Mouse (Mus musculus) hindbrain, embryonic 15.5 days (tissue): ENCODE measurements around the gene Lancl1. TPM values are rescaled to one million over a fixed set of nuclear protein-coding genes. Genes with fewer than 3 reads are reported as not detected.
A peak's percentile ranks its signal among the peaks of the same experiment; 100 is the strongest.

Experiments used
- ATAC-seq: fragments of 200-750 bp; cut with Nextera tagmentation; 2 replicates; pipeline ENCODE4 v1.8.0; 2017; ENCODE audit warnings: low read depth, moderate number of reproducible peaks, moderate TSS enrichment; ENCODE audit not compliant: low FRiP score
- H3K27ac ChIP-seq: fragments of 300-500 bp; sonication (generic); replicated peaks from 2 replicates; pipeline ENCODE4 v1.5.1; 2015; ENCODE audit warnings: mild to moderate bottlenecking, inconsistent platforms
- H3K27me3 ChIP-seq: fragments of 300-500 bp; sonication (generic); 2 replicates; pipeline ENCODE4 v1.6.1; 2015; ENCODE audit warnings: control low read depth, inconsistent platforms
- H3K36me3 ChIP-seq: fragments of 300-500 bp; sonication (generic); 2 replicates; pipeline ENCODE4 v1.6.1; 2015; ENCODE audit warnings: control low read depth, inconsistent platforms
- H3K4me1 ChIP-seq: fragments of 300-500 bp; sonication (generic); replicated peaks from 2 replicates; pipeline ENCODE4 v1.6.1; 2015; ENCODE audit warnings: control low read depth, inconsistent platforms
- H3K4me2 ChIP-seq: fragments of 300-500 bp; sonication (generic); 2 replicates; pipeline ENCODE4 v1.6.1; 2015; ENCODE audit warnings: moderate library complexity, mild to moderate bottlenecking, inconsistent platforms
- H3K4me3 ChIP-seq: fragments of 300-500 bp; sonication (generic); 2 replicates; pipeline ENCODE4 v1.5.1; 2015; ENCODE audit warnings: mild to moderate bottlenecking, inconsistent platforms
- H3K9ac ChIP-seq: fragments of 300-500 bp; sonication (generic); 2 replicates; pipeline ENCODE4 v1.6.1; 2015; ENCODE audit warnings: inconsistent platforms
- H3K9me3 ChIP-seq: fragments of 300-500 bp; sonication (generic); 2 replicates; pipeline ENCODE4 v1.6.1; 2016; ENCODE audit warnings: control low read depth, inconsistent platforms
- WGBS: fragments of 180-500 bp; shearing (Covaris S2); methylation state at CpG from one replicate; pipeline ENCODE4 v1.1.7; 2015; 5-methylcytosine and 5-hydroxymethylcytosine counted together
- polyA plus RNA-seq: library from polyadenylated mRNA; unstranded; fragments of >200 nt; fragmentation: Nextera tagmentation; extraction: Ambion mirVana; gene quantifications from 2 replicates; pipeline ENCODE4 v1.2.1, GENCODE M21; 2015

Lancl1 gene
- polyA plus RNA-seq = 172 and 186 TPM in 2 replicates

GRCm38 (mm10) chr1:67038246-67038987 is at the start of gene Lancl1:
Gene Lancl1, minus strand, starts transcription at chr1:67038872.
- Histone ChIP-seq H3K9ac (peak within 1 kb of the TSS; percentile 92), H3K4me2 (peak within 1 kb of the TSS; percentile 64), H3K4me3 (peak within 1 kb of the TSS; percentile 88), H3K36me3 (peaks cover 24% of the 10 kb centered on the region), H3K27me3 (no peaks in the 10 kb centered on the region), H3K4me1 (peaks cover 20% of the 10 kb centered on the region), H3K9me3 (no peaks in the 10 kb centered on the region), H3K27ac (peak within 1 kb of the TSS; percentile 75)
- under 1% methylated on average over 43 of the region's 47 CpGs for WGBS
- ATAC-seq = peak; percentile 98

GRCm38 (mm10) chr1:67079146-67079545 is 40.5 kb upstream of the Lancl1 start:
- Histone ChIP-seq H3K27me3 (no peaks in the 10 kb centered on the region), H3K9me3 (no peaks in the 10 kb centered on the region), H3K36me3 (no peaks in the 10 kb centered on the region), H3K4me3 (no peak overlapping the region), H3K4me1 (no peaks in the 10 kb centered on the region), H3K9ac (no peak overlapping the region), H3K27ac (no peak overlapping the region), H3K4me2 (no peak overlapping the region)
- WGBS = 93% methylated on average over 7 of the region's 7 CpGs
- ATAC-seq = no peak

DNA sequence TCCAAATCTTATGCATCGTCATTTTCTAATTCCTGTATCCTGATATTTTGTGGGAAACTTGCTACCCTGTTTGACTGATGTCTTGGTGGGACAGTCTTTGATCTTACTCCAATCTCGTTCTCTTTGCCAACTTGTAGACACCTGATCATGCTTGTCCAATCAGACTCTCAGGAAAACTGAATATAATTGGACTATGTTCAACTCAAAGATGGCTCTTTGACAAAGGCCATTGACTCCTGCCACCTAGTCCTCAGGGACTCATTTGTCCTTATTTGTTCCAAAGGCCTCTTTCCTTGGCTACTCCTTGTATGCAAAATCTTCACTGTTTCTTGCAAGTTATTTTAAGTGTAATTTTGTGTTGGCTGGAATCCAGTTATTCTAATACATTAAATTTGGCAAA is 40.0 kb upstream of the Lancl1 start:
- H3K36me3 ChIP-seq = no peaks in the 10 kb centered on the region
- H3K27me3 ChIP-seq = no peaks in the 10 kb centered on the region
- H3K9me3 ChIP-seq = no peaks in the 10 kb centered on the region
- H3K4me1 ChIP-seq = no peaks in the 10 kb centered on the region
- no peak overlapping the region for H3K9ac ChIP-seq
- WGBS = 83% methylated on average over 2 of the region's 2 CpGs
- no peak overlapping the region for H3K4me3 ChIP-seq
- no peak overlapping the region for H3K4me2 ChIP-seq
- no peak overlapping the region for H3K27ac ChIP-seq
- no peak for ATAC-seq

DNA sequence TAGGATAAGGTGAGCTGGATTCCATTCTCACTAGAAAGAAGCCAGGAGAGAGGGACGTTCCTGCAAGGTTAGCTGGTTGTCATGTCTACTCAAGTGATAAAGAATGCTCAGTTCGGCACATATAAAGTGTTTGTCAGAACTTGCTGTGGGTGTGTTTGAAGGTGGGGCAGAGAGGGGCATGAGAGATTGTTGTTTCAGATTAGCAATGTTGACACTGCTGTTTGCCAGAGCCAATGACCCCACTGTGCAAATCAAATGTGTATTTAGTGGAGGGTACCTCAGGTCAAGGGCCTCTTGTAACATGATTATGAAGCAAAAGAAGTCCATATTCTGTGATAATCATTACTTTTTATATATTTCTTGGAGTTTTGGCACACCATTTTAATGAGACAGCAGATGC is 39.1 kb upstream of the Lancl1 start:
- no peak overlapping the region for H3K9ac ChIP-seq
- H3K27me3 ChIP-seq = no peaks in the 10 kb centered on the region
- 79% methylated on average over 2 of the region's 2 CpGs for WGBS
- no peaks in the 10 kb centered on the region for H3K36me3 ChIP-seq
- H3K4me3 ChIP-seq = no peak overlapping the region
- H3K4me2 ChIP-seq = no peak overlapping the region
- no peak overlapping the region for H3K27ac ChIP-seq
- ATAC-seq = no peak
- H3K4me1 ChIP-seq = no peaks in the 10 kb centered on the region
- H3K9me3 ChIP-seq = no peaks in the 10 kb centered on the region

- no peak for ATAC-seq
- Histone ChIP-seq H3K4me1 (no peaks in the 10 kb centered on the region), H3K27me3 (no peaks in the 10 kb centered on the region), H3K27ac (no peak overlapping the region), H3K9ac (no peak overlapping the region), H3K36me3 (no peaks in the 10 kb centered on the region), H3K4me2 (no peak overlapping the region), H3K9me3 (no peaks in the 10 kb centered on the region), H3K4me3 (no peak overlapping the region)
- 58% methylated on average over 1 of the region's 1 CpGs for WGBS
Observed at GRCm38 (mm10) chr1:67067561-67067960, 28.9 kb upstream of the Lancl1 start.

GRCm38 (mm10) chr1:67065347-67066270 is 26.9 kb upstream of the Lancl1 start:
- Histone ChIP-seq H3K4me2 (no peak overlapping the region), H3K4me1 (no peaks in the 10 kb centered on the region), H3K36me3 (no peaks in the 10 kb centered on the region), H3K9me3 (no peaks in the 10 kb centered on the region), H3K27ac (no peak overlapping the region), H3K9ac (no peak overlapping the region), H3K4me3 (no peak overlapping the region), H3K27me3 (no peaks in the 10 kb centered on the region)
- 70% methylated on average over 9 of the region's 9 CpGs for WGBS
- ATAC-seq = no peak

DNA sequence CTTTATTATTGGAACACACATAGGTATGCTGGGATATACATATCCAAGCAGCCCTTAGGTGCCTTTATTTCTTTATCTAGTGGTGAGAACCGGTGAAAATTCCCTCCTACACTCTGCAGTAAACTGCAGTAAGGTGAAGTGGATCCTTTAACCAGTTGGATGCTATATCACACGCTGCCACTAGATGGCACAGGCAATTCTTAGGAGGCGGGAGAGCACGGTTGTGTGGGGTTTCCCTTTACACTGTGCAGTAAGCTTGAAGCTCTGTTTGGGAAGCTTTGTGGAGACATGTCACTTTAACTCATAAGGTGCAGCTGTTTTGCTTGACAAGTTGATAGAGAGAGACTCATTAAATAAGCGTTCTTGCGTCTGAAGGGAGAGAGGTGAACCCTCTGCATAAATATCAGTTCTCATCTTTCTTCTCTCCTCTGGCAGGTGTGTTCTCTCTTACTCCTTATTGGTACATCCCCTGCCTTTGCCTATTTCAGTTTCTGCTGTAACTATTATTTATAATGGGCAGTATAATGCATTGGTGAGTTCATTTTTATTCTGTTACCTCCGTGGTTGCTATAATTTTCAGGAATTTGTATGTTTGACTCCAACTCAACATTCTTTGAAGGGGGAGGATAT is 22.9 kb upstream of the Lancl1 start:
- Histone ChIP-seq H3K4me1 (no peaks in the 10 kb centered on the region), H3K4me3 (no peak overlapping the region), H3K4me2 (peak overlapping the region; percentile 5; the same call in 1 of the 2 replicates), H3K9me3 (no peaks in the 10 kb centered on the region), H3K27me3 (no peaks in the 10 kb centered on the region), H3K36me3 (no peaks in the 10 kb centered on the region), H3K9ac (no peak overlapping the region), H3K27ac (no peak overlapping the region)
- ATAC-seq = peak; percentile 94
- 9% methylated on average over 7 of the region's 7 CpGs for WGBS

DNA sequence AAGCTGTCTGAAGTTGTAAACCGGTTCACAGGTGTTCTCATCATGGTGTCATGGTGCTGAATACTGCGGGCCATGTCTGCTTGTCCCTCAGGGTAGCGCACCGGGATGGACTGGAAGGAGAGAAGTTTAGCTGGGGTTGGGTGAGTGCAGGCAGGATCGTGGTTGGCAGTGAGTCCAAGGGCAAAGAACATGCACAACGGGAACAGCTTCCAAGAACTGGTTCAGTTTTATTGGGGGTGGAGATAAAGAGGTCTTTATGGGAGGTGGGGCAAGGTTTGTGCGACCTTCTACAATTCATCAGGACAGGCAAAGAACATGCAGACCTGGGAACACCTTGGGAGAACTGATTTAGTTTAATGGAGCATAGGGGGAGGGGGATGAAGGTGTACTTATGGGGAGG is 17.1 kb upstream of the Lancl1 start:
- Histone ChIP-seq H3K4me2 (no peak overlapping the region), H3K27ac (no peak overlapping the region), H3K4me1 (no peaks in the 10 kb centered on the region), H3K9me3 (no peaks in the 10 kb centered on the region), H3K9ac (no peak overlapping the region), H3K36me3 (no peaks in the 10 kb centered on the region), H3K4me3 (no peak overlapping the region), H3K27me3 (no peaks in the 10 kb centered on the region)
- ATAC-seq = no peak
- 86% methylated on average over 7 of the region's 7 CpGs for WGBS

DNA sequence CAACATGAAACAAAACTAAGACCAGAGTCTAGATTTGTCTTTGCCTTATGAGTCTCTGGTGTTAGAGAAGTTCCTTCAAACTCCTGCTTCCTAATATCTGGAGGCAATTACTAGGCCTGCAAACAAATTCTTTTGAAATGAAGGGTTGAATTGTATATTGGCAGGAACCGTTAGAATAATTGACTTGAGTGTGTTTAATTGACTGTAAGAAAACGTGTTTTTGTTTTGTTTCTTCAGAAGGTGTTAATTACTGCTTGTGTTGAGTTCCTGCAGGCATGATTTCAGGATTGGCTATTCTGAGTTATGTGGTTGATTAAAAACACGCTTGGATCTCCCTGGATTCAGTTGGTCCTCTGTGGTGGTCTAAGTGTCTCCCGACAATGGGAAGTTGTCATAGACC is 14.0 kb upstream of the Lancl1 start:
- Histone ChIP-seq H3K4me3 (no peak overlapping the region), H3K9me3 (no peaks in the 10 kb centered on the region), H3K27me3 (no peaks in the 10 kb centered on the region), H3K36me3 (no peaks in the 10 kb centered on the region), H3K4me1 (no peaks in the 10 kb centered on the region), H3K9ac (no peak overlapping the region), H3K27ac (no peak overlapping the region), H3K4me2 (no peak overlapping the region)
- WGBS = 72% methylated on average over 4 of the region's 4 CpGs
- no peak for ATAC-seq

- no peaks in the 10 kb centered on the region for H3K27me3 ChIP-seq
- no peak overlapping the region for H3K4me2 ChIP-seq
- H3K9ac ChIP-seq = no peak overlapping the region
- H3K9me3 ChIP-seq = no peaks in the 10 kb centered on the region
- ATAC-seq = no peak
- WGBS = 51% methylated on average over 1 of the region's 1 CpGs
- no peaks in the 10 kb centered on the region for H3K4me1 ChIP-seq
- peak overlapping the region; percentile 12; the same call in 1 of the 2 replicates for H3K27ac ChIP-seq
- no peak overlapping the region for H3K4me3 ChIP-seq
- no peaks in the 10 kb centered on the region for H3K36me3 ChIP-seq
Observed at GRCm38 (mm10) chr1:67049600-67049999, 10.9 kb upstream of the Lancl1 start.

GRCm38 (mm10) chr1:67048696-67049095 is 10.0 kb upstream of the Lancl1 start:
- no peak for ATAC-seq
- no peak overlapping the region for H3K27ac ChIP-seq

GRCm38 (mm10) chr1:67045100-67045499 is 6.4 kb upstream of the Lancl1 start:
- H3K4me1 ChIP-seq = no peaks in the 10 kb centered on the region
- no peak for ATAC-seq
- H3K27me3 ChIP-seq = no peaks in the 10 kb centered on the region
- H3K36me3 ChIP-seq = no peaks in the 10 kb centered on the region
- no peak overlapping the region for H3K9ac ChIP-seq
- no peak overlapping the region for H3K27ac ChIP-seq
- no peak overlapping the region for H3K4me3 ChIP-seq
- WGBS = 74% methylated on average over 1 of the region's 1 CpGs
- H3K4me2 ChIP-seq = no peak overlapping the region
- H3K9me3 ChIP-seq = no peaks in the 10 kb centered on the region

More at GRCm38 (mm10) chr1:67048696-67049095, 10.0 kb upstream of the Lancl1 start:
- no peaks in the 10 kb centered on the region for H3K4me1 ChIP-seq
- no peaks in the 10 kb centered on the region for H3K27me3 ChIP-seq
- 79% methylated on average over 4 of the region's 4 CpGs for WGBS
- no peak overlapping the region for H3K4me3 ChIP-seq
- no peak overlapping the region for H3K4me2 ChIP-seq
- no peaks in the 10 kb centered on the region for H3K36me3 ChIP-seq
- no peak overlapping the region for H3K9ac ChIP-seq
- no peaks in the 10 kb centered on the region for H3K9me3 ChIP-seq
